Mouse (Mus musculus) lung, adult 2 months (tissue): ENCODE results near the gene Ldb3.

Experiments
- CTCF ChIP-seq: fragments of 200-500 bp; IDR thresholded peaks from 2 replicates; pipeline ENCODE4 v1.5.1; 2011; ENCODE audit warnings: mild to moderate bottlenecking, low read length, control low read depth; ENCODE audit not compliant: insufficient read depth
- POLR2A ChIP-seq: fragments of 200-500 bp; IDR thresholded peaks from 2 replicates; pipeline ENCODE4 v1.6.1; 2011; ENCODE audit warnings: low read depth, mild to moderate bottlenecking, control low read depth, low read length, borderline replicate concordance; ENCODE audit errors: extremely low read depth

GRCm38 (mm10) chr14:34626824-34627223 is 38.3 kb upstream of the Ldb3 start:
- TF ChIP-seq CTCF (no peak), POLR2A (no peak)
